Mouse (Mus musculus): ENCODE measurements around the gene Olfr374.
"Not testable (repeated sequence)": the region's sequence is repeated elsewhere in the genome, so short reads cannot be mapped to it uniquely, and the experiment has no call there.

Gene Olfr374

DNA sequence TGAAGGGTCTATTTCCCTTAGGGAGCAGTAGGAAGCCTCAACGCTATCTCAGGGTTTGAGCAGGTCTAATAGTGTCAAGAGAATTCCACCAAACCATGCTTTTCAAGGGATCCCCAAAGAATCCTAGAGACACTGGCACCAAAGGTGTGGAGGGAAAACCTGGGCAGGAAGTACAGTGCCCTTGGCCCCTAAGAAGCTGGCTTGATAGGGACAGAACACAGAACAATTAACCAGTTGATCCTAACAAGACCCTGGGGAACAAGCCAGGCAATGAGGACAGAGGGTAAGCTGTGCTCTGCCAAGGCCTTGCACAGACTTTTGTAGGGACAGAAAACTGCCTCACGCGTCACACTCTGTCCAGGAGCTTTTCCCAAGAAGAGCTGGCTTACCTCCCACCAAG, at the start of gene Olfr374:
TSS of gene Olfr374 (plus strand) at position 301 of the 400 bp plus-strand sequence.
- no peak for DNase-seq (ENCODE audit: low spot score in 2 of 2)

DNA sequence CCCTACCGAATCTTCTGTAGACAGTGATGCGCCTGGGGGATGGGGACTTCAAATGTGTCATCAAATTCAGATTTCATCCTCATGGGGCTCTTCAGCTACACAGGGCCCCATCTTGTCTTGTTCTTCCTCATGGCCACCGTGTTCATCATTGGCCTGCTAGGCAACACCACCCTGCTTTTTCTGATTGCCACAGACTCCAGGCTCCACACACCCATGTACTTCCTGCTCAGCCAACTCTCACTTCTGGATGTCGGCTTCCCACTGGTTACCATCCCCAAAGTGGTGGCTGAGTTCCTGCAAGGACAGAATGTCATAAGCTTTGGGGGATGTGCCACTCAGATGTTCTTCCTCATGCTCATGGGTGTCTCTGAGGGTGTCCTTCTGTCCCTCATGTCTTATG, 49.2 kb upstream of the Olfr374 start:
- DNase-seq (ENCODE audit: low spot score in 2 of 2) = not testable (repeated sequence)

DNA sequence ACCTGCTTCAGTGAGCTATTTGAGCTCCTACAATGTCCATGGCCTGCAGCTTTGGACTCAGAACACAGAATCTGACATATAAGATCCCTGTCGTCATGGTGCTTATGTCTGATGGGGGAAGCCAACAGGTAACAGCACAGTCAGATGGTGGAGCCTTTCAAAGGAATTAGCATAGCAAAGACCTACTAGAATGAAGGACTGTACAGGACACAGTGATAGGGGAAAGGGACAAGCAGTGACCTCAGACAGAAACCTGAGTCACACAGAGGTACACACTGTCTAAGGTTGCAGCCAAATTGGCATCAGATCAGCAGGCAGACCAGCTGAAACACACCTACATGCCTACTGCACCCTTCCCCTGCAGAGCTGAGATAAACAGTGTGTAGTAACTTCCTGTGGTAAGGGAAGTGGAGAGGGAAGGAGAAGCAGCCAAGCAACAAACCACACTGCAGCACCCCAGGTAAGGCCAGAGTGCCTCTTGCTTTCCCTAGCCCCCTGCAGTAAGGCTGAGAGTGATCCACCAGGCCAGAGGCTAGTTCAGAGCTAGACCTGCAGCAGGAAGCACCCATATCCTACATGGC, 39.9 kb upstream of the Olfr374 start:
- DNase-seq (ENCODE audit: low spot score in 2 of 2) = not testable (repeated sequence)

DNA sequence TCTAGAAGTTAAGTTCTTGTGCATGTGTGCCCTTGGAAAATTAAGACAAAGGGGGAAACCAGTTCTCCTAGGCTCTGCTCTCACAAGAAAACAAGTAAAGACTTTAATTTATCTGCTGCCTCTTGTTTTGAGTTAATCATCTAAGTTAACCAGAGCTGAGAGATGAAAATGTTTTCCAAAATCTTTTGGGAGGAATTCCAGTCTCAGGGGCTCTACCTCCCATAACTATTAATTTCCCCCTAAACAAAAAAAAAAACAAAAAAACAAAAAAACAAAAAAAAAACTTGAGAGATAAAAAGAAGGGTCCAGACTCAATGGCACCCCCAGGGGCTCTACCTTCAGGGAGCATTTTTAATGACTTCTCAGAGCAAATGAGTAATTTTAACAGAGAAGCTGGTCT, 24.0 kb upstream of the Olfr374 start, which contains the start of gene Olfr373:
TSS of gene Olfr373 (plus strand) at position 301 of the 400 bp plus-strand sequence.
- not testable (repeated sequence) for DNase-seq (ENCODE audit: low spot score in 2 of 2)

DNA sequence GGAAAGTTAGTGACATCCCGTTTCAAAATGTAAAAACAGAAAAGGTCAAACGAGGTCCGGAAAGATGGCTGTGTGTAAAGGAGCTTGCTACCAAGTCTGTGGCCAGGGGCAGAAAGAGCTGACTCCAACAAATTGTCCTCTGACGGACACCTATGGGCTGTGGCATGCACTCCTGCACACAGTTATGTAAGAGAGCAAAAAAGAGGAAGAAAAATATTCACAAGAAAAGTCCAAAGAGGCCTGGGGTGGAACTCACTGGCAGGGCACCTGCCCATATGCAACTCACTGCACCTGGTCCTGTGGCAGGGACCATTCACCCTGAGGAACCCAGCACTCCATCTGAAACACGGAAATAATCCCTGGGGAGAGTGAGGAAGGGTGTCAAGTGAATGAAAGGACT, 22.1 kb upstream of the Olfr374 start:
- DNase-seq (ENCODE audit: low spot score in 2 of 2) = no peak

DNA sequence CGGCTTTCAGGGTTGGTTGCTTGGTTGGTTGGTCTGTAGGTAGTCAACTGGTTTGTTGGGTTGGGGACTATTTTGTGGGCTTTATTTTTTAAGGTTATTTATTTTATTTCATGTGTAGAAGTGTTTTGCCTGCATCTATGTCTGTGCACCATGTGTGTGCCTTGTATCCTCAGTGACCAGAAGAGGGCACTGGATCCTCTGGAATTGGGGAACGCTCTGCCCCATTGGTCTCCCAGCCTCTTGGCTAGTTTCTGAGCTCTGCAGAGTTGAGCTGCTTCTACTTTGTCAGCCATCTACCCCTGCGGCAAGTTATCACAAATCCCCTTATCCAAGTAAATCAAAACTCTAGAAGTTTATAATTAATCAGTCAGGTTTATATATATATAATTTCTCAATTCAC, 19.2 kb upstream of the Olfr374 start:
- DNase-seq (ENCODE audit: low spot score in 2 of 2) = not testable (repeated sequence)

DNA sequence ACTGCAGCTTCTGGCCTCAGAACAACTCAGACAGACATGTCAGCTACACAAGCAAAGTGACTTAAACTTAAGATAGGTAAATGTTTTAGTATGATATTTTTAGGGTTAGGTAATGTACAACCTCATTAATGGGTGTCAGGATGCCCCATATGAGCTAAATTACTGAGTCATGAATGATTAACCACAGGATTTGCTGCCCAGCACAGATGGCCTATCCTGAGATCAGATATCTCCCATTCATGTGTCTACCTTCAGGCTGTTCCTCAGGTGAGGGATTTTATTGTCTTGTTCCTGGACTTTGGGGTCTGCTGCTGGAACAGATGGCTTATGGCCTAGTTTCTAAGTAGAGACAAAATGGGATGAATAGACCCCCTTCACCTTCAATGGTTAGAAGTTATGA, 10.1 kb upstream of the Olfr374 start:
- DNase-seq (ENCODE audit: low spot score in 2 of 2) = not testable (repeated sequence)

DNA sequence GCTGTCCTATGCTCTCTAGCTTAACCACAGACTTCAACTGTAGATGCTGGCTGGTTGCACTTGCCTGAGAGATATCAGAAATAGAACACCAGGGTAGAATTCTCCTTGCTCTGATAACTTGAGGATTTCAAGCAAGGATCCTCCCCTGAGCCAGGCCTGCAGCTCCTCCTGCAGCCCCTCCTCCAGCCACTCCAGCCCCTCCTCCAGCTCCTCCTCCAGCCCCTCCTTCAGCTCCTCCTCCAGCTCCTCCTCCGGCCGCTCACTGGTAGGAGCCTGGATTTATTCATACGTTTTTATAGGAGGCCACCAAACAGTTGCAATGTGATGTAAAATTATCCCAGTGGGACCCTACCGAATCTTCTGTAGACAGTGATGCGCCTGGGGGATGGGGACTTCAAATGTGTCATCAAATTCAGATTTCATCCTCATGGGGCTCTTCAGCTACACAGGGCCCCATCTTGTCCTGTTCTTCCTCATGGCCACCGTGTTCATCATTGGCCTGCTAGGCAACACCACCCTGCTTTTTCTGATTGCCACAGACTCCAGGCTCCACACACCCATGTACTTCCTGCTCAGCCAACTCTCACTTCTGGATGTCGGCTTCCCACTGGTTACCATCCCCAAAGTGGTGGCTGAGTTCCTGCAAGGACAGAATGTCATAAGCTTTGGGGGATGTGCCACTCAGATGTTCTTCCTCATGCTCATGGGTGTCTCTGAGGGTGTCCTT, 7.3 kb upstream of the Olfr374 start:
- DNase-seq (ENCODE audit: low spot score in 2 of 2) = not testable (repeated sequence)

DNA sequence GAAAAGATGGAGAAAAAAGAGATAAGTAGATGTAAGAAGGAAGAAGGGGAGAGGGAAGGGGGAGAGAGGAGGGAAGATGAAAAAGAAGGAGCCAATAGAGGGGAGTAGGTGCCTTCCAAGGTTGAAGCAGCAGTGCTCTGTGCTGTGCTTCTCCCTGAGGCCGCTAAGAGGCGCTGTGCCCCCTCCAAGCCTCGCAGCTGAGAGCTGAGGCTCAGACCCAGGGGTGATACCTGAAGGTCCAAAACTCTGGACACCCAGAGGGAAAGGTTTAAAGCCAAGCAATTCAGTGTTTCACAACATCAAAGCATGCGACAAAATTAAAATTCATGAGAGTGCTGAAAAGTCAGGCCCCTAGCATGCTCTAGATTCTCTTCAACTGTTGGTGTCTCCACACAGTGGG, 1.7 kb upstream of the Olfr374 start:
- DNase-seq (ENCODE audit: low spot score in 2 of 2) = peak in 1 of 2 experiments; percentile 15

DNA sequence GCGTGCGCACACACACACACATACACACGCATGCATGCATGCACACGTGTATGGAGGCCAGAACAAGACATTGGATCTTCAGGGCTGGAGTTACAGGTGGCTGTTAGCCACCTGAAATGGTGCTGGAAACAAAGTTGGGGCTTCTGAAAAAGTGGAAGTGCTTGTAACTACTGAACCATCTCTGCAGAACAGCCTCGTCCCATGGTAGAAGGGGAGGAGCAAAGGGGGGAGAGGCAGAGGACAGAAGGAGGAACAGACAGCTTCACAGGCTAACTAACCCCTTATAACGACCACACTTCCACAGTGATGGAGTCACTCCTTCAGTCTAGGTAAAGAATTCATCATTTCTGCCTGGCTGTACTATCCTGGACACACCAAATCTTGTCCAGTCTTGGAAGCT, 4.0 kb downstream of the Olfr374 start:
- peak in 1 of 2 experiments; percentile 63 for DNase-seq (ENCODE audit: low spot score in 2 of 2)

DNA sequence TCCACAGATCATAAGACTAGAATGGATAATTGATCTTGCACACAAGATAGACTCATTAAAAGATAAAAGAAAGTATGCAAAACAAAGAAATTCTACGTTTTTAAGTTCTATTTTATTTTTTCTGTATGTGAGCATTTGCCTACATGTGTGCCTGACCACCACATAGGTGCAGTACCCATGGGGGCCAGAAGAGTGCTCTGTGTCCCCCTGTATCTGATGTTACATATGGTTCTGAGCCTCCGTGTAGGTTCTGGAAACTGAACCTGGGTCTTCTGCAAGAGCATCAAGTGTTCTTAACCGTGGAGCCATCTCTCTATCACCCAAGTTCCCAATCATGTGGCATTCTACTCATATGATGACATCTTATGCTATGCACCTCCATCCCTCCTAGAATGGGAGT, 5.6 kb downstream of the Olfr374 start:
- DNase-seq (ENCODE audit: low spot score in 2 of 2) = peak in 1 of 2 experiments; percentile 17

DNA sequence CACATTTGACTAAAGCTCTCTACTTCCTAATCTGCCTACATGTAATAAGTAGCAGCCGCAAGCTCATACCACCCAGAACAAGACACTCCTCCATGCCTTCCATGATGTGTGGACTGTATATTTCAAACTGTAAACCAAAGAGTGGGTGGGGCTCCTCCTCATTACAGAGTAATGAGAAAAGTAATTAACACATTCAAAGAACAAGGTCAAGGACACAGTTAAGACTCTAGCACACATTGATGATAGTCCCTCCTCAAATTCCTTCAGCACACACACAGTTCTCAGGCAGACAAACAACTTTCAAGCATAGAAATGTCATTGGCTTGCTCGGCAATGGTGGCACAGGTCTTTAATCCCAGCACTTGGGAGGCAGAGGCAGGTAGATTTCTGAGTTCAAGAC, 8.4 kb downstream of the Olfr374 start:
- DNase-seq (ENCODE audit: low spot score in 2 of 2) = no peak

DNA sequence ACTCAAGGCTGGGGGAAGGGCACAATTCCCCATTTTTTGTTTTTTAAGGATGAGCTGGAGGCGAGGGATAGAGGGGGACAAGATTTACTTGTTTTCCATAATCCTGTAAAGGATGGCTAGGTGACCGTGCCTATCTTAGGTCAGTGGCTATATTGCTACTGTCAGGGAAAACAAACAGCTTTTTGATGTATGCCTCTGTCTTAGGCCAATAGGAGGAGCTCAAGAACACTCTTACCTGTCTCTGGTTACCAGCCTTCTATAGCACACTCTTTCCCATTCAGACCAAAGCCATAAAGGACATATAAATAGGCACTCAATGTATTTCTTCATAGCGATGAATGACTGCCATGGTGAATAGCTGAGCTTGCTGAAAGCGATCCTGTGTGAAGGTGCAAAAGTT, 11.8 kb downstream of the Olfr374 start:
- DNase-seq (ENCODE audit: low spot score in 2 of 2) = no peak

DNA sequence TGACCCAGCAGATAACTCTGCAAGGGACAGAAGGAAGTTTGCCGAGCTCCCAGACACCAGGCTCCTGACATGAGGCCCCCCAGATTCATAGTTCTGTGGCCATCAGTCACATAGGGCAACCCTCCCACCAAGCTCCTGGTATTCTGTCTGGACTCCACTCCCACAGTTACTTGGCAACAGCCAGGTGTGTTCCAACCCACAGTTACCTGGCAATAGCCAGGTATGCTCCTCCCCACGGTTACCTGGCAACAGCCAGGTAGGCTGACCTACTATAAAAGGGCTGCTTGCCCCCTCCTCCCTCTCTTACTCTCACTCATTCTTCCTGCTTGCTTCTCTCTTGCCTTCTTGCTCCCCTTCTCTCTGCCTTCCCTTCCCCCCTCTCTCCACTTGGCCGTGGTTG, 14.6 kb downstream of the Olfr374 start:
- DNase-seq (ENCODE audit: low spot score in 2 of 2) = not testable (repeated sequence)

DNA sequence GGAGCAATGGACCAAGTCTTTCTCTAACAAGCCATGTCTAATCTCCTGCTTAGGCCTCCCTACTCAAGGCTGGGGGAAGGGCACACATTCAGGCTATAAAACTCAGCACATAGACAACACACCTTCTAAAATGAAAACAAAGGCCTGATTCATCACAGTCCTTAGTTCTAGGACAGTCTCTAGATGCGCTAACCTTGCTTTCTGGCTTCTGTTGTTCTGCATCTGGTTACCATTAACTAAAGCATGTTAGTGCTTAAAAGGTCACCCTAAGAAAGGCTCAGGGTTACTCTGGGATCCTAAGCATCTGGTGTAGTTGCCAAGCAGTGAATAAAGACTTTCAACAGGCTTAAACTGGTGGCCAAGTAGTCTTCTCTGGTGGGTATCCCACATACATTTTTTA, 15.2 kb downstream of the Olfr374 start:
- no peak for DNase-seq (ENCODE audit: low spot score in 2 of 2)

DNA sequence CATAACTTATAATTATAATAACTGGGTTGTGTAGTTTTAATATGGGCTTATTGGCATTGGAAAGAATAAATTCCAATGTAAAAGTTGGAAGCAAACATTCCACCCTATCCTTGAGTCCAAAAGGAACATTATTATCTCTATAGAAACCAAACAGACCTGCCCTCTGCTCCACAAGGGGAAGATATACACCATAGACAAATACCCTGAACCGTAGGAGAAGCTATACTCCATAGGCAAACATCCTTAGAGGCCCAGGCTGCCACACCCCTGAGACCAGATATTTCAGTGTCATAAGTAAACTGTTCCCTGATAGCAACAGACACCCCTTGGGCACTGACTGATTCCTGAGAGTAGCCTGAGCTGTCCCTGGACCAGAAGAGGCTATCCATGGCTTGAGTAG, 21.0 kb downstream of the Olfr374 start:
- no peak for DNase-seq (ENCODE audit: low spot score in 2 of 2)

DNA sequence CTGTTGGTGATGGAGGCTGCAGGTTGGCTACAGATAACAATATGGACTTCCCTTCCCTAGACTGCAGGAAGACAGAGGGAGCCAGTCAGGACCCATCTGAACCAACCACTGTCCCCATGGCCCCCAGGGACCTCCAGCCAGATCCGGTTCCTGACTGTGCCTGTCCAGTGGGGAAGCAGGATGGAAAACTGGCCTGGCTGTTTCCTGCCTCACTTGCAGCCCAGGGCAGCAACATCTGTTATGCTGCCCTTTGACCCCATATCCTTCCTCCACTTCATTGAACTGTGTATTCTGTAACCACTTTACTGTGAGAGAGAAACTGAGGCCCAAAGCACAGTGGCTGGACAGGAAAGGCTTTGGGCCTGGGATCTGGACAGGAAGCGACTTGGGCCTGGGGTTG, 24.4 kb downstream of the Olfr374 start:
- DNase-seq (ENCODE audit: low spot score in 2 of 2) = no peak

DNA sequence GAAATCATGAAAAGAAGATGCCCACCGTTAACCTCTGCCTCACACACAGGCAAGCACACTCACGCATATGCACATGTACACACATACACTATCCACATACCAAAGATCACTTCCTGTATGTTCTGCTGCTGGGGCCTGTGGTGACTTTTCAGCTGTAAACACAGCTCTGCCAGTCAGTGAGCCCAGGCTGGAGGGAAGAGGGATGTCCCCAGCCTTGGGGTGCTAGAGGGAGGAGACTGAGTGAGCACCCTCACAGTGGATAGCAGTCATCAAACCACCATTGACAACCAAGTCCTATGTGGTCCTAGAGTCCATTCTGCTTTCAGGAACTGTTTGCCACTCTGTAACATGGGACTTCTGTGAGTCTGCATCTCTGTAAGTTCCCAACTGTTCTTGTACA, 25.1 kb downstream of the Olfr374 start:
- DNase-seq (ENCODE audit: low spot score in 2 of 2) = peak; percentile 38 to 50

DNA sequence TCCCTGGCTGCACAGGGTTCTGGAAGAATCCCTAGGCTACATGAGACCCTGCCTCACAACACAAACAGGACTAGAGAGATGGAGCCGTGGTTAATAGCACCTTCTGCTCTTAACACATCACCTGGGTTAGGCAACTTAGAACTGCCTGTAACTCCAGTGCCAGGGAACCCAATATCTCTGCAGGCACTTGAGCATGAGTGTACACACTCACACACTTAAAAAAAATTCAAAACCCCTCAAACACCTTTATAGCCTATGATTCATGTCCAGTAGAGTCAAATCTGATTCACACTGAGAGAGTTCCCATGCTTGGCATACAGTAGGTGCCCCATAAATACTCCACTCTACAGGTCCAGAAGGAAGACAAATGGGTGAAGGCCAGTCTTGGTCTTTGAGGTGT, 25.6 kb downstream of the Olfr374 start:
- no peak for DNase-seq (ENCODE audit: low spot score in 2 of 2)

DNA sequence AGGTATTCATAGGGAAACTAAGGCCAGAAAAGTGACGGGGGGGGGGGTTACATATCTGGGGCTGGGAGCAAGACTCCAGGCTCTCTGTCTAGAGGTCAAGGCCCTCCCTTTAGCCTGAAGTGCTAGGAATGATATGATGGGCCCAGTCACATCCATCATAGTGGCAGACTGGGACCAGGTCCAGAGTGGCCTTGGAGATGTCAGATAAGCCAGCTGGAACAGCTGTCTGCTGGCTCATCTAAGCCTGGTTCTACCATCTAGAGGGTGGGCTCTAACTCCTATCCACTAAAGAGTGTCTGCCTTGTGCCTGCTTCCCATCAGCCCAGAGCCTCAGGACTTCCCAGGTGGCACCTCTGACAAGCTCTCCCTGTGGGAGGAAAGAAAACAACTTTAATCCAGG, 26.1 kb downstream of the Olfr374 start:
- no peak for DNase-seq (ENCODE audit: low spot score in 2 of 2)

DNA sequence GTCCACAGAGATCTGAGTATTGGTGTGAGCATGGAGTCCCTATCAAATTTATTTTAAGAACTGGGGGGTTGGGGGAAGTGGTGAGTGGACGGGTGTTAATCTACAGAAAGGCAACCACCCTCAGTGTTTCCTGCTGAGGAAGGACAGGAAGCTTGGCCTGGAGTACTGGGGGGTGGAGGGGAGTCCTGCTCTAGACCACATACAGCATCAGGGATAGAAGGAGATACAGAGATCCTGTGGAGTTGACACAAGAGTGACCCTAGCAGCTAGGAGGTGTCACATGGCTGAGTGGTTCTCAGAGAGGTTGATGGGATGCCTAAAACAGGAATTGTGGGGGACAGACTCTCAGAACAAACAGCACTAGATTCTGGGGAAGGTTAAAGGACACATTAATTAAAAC, 26.7 kb downstream of the Olfr374 start:
- DNase-seq (ENCODE audit: low spot score in 2 of 2) = peak in 1 of 2 experiments; percentile 33

DNA sequence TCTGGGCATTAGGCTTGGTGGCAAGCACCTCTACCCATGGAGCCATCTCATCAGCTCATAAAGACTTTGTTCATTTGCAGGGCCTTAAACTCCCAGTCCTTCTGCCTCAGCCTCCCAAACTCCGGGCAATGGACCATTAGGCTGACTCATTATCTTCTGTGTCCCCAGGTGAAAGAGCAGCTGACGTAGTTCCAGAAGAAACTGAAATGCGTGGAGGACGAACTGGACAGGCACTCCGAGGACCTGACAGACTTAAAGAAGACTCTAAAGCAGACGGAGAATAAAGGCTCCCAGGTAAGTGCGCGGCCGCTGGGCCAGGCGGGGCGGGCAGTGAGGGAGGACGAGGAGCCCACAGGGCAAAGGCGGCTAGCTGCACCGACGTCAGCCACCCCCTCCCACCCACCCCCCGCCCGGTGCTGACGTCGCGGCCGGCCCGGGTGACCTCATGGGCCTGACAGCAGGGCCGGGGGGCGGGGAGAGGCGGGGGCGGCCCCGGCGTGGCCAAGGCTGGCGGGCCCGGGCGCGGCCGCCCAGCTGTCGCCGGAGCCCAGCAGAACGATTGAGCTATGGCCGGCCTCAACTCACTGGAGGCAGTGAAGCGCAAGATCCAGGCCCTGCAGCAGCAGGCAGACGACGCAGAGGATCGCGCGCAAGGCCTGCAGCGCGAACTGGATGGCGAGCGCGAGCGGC, 28.1 kb downstream of the Olfr374 start, which contains the start of gene Tpm4:
TSS of gene Tpm4 (plus strand) at position 220 of the 690 bp plus-strand sequence.
- peak; percentile 77 to 79 for DNase-seq (ENCODE audit: low spot score in 2 of 2)
